Mouse (Mus musculus) embryo, embryonic 10 days (tissue): ENCODE measurements at regions not wholly inside any gene's neighbourhood (a gene's known extent, or its start where the extent isn't known, plus 50 kb on each side); places are given as distances from the start of the nearest gene placed in this dataset.
"Not testable (repeated sequence)": the region's sequence is repeated elsewhere in the genome, so short reads cannot be mapped to it uniquely, and the experiment has no call there.

ENCODE experiments used
- DNase-seq: peaks from one replicate; pipeline ENCODE4 v3.0.0-alpha.2; 2015; ENCODE audit warnings: low spot score

GRCm38 (mm10) chr1:47299311-47299710 is 406.7 kb upstream of the Slc39a10 start:
- no peak for DNase-seq

GRCm38 (mm10) chr1:47285639-47286038 is 393.0 kb upstream of the Slc39a10 start:
- DNase-seq, result no peak

DNA sequence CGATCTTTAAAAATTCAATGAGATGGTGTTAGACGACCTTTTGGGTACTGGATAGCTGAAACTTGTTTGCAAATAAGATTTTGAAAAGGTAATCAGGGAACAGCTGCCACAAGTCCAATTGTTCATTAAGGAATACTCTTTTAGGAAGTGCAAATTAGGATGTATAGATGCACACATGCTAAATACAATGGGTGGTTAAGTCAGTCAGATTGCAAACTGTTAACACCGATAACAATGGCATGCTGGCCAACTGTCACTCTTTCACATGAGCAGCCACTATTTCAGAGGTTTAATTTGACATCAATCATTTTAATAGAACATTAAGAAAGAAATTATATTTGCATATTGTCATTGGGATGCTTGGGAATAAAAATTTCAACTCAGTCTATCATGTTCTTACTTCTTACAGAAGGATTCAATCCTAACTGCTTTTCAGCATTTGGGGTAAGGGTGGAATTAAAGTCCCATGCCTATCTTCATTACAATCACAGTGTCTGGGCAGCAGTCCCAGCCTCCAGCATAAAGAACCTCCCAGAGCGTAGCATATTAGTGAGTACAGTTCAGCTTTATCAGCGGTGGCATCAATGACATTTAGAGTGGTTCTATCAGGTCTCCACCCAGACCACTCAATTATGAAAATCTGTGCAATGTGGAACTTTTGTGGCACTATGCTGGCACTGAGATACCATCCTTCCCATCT is 385.8 kb upstream of the Slc39a10 start:
- no peak for DNase-seq

DNA sequence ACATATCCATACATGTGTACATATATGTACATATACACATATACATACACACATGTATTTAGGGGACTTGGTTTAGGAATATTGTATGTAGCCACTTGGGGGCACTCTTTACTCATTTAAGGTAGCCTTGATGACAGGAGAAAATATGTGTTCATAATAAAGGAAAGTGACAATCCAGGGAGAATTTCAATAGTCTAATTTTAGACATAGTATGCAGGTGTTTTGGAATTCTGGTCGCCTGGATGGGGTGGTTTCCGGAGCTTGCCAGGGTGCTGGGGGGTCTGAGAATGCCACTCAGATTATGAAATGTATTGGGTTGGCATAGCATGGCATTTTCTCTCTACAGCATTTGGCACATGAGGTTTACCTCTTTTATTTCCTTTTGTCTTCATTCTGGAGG is 385.2 kb upstream of the Slc39a10 start:
- peak; percentile 55 for DNase-seq

DNA sequence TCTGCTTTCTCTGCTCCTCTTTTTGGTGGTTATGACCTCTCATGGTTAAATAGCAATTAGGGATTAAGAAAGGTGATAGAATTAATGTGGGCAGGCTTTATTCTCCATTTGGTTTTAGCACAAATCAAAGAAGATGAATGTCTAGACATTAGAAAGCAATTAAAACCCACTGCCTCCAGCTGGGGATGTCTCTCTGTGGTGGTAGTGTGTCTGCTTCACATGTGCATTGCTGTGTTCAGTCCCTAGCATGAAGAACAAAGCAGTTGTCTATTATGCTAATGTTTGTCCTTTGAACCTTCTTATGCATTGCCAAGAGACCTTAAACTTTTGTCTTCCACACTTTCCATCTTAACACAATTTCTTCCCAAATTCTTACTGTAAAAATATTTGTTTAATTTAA is 379.5 kb upstream of the Slc39a10 start:
- no peak for DNase-seq

DNA sequence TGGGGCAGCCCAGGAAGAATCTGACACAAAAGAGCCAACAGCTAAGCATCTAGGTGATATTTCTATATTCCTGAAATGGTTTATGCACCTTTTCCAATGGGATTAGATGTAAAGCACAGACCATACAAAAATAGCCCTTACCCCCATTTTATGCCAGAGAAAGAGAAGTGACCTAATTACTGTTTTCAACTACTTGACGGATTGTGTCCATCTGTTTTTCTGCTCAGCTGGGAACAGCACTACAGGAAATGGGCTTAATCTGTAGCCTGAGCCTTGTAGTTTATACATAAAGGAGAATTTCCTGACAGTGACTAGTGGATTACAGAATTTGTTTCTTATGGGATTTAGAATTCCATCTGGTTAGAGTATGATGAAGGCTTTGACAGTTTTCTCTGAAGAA is 371.0 kb upstream of the Slc39a10 start:
- DNase-seq, result no peak

DNA sequence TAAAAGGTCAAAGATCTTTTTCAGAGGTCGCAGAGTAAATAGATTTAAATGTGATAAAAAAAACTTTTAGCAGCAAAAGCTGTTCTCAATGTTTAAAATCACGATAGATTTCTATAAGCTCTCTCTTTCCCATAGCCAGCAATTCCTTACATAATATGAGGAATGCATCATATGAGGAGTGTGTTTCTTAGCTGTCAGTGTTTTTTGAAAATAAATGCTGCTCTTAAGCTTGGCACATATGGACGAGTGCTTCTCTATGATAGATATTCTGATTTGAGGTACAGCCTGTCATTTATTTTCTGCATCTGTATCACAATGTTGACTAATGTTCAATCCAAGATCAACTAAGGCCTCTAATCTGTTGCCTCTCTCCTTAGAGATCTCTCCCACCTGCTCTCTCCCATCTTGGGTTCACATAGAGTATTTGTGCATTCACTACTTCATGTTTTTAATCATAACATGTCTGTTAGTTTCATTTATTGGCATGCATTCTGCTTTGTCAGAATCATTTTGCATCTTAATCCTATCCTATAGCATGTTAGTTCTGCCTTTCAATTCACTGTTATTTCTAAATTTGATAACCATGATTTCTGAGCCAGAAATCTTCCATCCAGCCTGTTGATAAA is 369.0 kb upstream of the Slc39a10 start:
- no peak for DNase-seq

DNA sequence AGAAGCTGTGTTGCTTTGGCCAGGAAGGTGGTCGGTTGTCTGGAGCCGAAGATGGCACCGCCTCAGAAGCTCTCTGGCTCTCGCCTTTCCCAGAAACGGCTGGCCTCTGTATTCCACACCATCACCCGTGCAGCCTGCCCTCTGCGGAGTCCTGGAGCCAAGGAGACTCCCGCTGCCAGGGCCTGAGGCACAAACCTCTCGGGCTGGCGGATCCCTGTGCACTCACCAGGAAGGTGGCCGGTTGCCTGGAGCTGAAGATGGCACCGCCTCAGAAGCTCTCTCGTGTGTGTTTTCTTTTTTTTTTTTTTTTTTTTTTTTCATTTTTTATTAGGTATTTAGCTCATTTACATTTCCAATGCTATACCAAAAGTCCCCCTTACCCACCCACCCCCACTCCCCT is 358.1 kb upstream of the Slc39a10 start:
- not testable (repeated sequence) for DNase-seq

GRCm38 (mm10) chr1:47217088-47217487 is 324.4 kb upstream of the Slc39a10 start:
- no peak for DNase-seq

DNA sequence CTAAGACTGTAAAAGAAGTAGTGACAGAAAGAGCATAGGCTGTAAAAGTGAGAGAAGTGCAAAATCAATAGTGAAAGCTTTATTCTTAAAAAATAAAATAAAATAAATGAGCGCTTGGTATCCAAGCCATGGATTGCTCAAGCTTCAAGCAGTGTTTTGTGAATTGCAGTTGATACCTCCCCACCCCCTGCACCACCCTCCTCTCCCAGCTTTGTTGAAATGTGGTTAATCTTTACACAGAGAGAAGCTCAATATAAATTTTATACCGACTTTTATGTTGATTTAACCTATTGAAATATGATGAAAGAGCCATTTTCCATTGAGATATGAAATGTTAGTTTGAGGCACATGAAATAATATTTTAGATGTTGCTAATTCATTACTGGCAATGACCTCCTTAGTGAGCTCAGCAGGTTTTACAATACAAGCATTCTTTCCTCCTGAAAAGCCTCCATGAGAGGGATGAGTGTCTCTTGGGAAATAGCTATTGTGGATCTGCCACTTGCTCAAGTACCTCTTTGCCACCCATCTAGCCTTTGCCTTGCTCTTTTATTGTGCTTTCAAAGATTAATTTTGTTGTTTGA is 323.9 kb upstream of the Slc39a10 start:
- no peak for DNase-seq

DNA sequence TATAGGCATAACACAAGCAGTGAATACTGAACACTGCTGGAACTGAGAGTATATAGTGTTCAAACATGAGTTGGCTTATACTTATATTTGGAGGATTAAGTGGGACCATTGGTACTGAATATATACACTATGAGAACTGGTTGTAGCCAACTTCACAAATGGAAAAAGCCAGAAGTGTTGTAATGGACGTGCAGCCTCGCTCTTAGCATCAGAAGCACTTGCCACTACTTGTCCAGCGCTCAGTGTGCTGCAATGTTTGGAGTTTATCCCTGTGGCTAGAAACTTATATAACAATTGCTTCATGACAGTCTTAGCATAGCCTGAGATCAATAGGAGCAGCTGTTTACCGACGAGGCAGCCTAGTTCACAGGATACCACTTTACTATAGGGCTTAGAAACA is 320.8 kb upstream of the Slc39a10 start:
- no peak for DNase-seq

- no peak for DNase-seq
These were observed 300.3 kb upstream of the Slc39a10 start for GRCm38 (mm10) chr1:47193001-47193400.

- no peak for DNase-seq
These were observed 271.8 kb upstream of the Slc39a10 start for GRCm38 (mm10) chr1:47164417-47164816.

- peak; percentile 9 for DNase-seq
These were observed 271.3 kb upstream of the Slc39a10 start for GRCm38 (mm10) chr1:47163808-47164410.

GRCm38 (mm10) chr1:47130031-47130430 is 237.4 kb upstream of the Slc39a10 start:
- not testable (repeated sequence) for DNase-seq

DNA sequence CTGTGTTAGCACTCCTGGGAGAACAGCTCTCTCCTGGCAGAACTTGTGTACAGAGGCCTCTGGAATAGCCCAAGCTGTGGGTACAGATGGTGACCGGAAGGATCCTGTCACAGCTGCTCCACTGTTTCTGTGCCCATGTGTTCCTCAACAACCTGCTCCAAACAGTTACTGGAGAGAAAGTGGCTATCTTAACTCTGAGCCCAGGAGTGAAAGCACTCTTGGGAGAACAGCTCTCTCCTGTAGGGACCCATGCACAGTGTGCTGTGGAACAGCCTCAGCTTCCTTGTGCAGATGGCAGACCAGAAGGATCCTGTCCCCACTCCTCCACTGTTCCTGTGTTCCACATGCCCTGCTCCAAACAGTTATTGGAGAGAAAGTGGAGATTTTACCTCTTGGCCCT is 227.0 kb upstream of the Slc39a10 start:
- no peak for DNase-seq

DNA sequence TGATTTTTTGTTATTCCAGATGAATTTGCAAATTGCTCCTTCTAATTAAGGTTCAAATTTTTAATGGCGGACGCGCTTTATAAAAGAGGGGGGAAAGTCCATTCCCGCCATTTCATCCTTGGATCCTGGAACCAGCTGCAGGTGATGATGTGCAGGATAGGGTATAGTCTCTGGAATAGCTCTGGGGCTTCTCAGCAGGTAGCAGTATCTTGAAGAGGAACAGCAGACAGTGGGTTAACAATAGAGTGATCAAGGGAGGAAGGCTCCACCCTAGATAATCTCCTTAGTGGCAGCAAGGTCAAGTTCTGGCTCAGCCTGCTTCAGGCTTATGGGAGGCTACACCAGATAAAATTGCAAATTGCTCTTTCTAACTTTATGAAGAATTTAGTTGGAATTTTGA is 224.0 kb upstream of the Slc39a10 start:
- not testable (repeated sequence) for DNase-seq

DNA sequence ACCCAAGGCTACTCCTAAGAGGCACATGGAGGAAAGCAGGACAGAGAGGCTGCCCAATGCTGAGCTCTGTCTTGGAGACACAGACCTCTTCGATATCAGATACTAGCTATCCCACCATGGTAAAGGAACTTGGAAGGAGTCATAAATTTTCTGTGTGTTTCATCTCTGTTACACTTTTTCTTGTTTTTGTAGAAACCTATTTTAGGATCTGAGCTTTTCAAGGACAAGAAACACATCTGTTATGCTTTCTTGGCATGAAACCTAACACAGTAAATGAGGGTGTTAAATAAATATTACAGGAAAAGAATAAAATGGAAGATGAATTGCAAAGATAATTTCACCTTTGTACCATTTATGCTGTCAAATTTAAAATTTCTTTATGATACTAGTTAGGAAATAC is 219.8 kb upstream of the Slc39a10 start:
- no peak for DNase-seq

DNA sequence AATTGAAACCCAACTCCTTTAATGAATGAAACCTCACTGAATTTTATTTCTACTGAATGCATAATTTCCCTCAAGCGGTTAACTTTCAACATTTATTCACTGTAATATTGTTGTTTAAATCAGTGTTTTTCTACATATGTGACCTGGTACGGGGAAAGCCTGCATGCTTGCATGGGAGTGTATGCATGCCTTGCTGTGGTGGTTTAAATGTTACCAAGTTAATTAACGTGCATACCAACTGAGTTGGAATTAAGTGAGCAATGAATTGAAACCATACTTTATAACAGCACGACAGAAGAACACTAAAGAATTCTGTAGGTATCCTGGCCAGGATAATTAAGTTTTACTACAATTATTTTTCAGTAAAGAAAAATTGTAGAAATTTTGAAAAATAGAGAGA is 211.4 kb upstream of the Slc39a10 start:
- no peak for DNase-seq

GRCm38 (mm10) chr1:47103321-47103988 is 210.8 kb upstream of the Slc39a10 start:
- no peak for DNase-seq

DNA sequence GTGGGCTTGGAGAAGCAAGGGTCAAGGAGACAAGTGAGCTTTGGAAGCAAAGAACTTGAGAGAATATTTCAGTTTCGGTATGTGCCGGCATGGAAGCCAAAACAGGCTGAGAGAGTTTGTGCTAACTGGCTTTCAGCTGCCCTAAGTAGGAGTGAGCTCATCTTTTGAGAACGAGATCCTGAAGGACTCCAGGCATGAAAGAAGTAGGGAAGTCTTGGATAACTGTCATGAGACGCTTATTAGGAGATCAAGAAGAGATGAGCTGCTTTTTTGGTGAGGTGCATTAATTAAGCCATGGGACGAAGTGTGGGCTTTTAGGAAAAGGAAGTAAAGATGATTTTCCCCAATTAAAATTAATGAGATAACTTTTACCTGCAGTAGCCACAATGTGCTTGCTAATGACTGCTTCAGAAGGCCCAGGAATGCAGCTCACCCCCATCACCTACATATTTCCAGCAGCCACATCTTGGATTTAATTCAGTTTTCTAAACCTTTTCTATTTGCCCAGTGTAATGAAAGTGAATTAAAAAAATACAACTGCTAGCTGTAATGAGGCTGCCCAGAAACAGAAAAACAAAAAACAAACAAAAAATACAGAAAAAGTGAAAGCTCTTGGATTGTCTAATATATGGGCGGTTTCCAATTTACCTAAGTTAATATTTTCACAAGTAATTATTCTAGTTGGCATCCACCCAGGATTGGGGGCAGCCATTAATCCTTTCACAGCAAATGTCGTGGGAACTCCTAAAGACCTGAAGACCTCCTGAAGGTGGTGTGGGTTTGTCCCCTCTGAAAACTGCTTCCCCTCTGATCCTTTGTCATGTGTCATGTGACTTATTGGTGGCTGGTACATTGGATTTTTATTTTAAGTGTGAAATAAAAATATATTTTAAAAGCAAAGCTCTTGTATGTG is 204.7 kb upstream of the Slc39a10 start:
- DNase-seq, result no peak

GRCm38 (mm10) chr1:47094498-47094897 is 201.8 kb upstream of the Slc39a10 start:
- DNase-seq, result no peak
